Mouse (Mus musculus): ENCODE measurements around the gene Alpi. TPM values are rescaled to one million over a fixed set of nuclear protein-coding genes. Genes with fewer than 3 reads are reported as not detected.

Gene Alpi
- polyA plus RNA-seq, 1 experiment: 0.19 TPM

- H3K27ac ChIP-seq (ENCODE audit: control insufficient read depth, insufficient read depth, low read depth, low read length): no peak overlapping the region
- no peaks in the 10 kb centered on the region for H3K36me3 ChIP-seq (ENCODE audit: control insufficient read depth, insufficient read depth, low read length)
- H3K4me1 ChIP-seq (ENCODE audit: control insufficient read depth, insufficient read depth, low read length): peaks cover 6% of the 10 kb centered on the region
- no peaks in the 10 kb centered on the region for H3K27me3 ChIP-seq (ENCODE audit: control insufficient read depth, insufficient read depth, low read length)
- TF ChIP-seq POLR2A (IDR thresholded peaks at IDR 0.05; ENCODE audit: control insufficient read depth, low read depth, low read length): 0 out of 2 replicates have a peak, but pooled peaks have one; percentile 40
- TF ChIP-seq CTCF (IDR thresholded peaks at IDR 0.05; ENCODE audit: control insufficient read depth, insufficient read depth, insufficient replicate concordance, low read depth, low read length): peak; percentile 90
- peak overlapping the region; percentile 64 for H3K4me3 ChIP-seq (ENCODE audit: control insufficient read depth, low read depth, low read length)
Measured at GRCm38 (mm10) chr1:87098358-87098975, 2.9 kb downstream of the Alpi start.

- H3K36me3 ChIP-seq (ENCODE audit: control insufficient read depth, insufficient read depth, low read length): no peaks in the 10 kb centered on the region
- H3K4me3 ChIP-seq (ENCODE audit: control insufficient read depth, low read depth, low read length): no peak overlapping the region
- TF ChIP-seq CTCF (IDR thresholded peaks at IDR 0.05; ENCODE audit: control insufficient read depth, insufficient read depth, insufficient replicate concordance, low read depth, low read length) (no peak), POLR2A (IDR thresholded peaks at IDR 0.05; ENCODE audit: control insufficient read depth, low read depth, low read length) (no peak)
- H3K27ac ChIP-seq (ENCODE audit: control insufficient read depth, insufficient read depth, low read depth, low read length): no peak overlapping the region
- H3K4me1 ChIP-seq (ENCODE audit: control insufficient read depth, insufficient read depth, low read length): peaks cover 6% of the 10 kb centered on the region
- H3K27me3 ChIP-seq (ENCODE audit: control insufficient read depth, insufficient read depth, low read length): no peaks in the 10 kb centered on the region
Measured at GRCm38 (mm10) chr1:87095642-87096041, 5.8 kb downstream of the Alpi start.

- Histone ChIP-seq H3K36me3 (ENCODE audit: control insufficient read depth, insufficient read depth, low read length) (no peaks in the 10 kb centered on the region), H3K27me3 (ENCODE audit: control insufficient read depth, insufficient read depth, low read length) (no peaks in the 10 kb centered on the region), H3K27ac (ENCODE audit: control insufficient read depth, insufficient read depth, low read depth, low read length) (no peak within 1 kb of the TSS), H3K4me3 (ENCODE audit: control insufficient read depth, low read depth, low read length) (no peak within 1 kb of the TSS), H3K4me1 (ENCODE audit: control insufficient read depth, insufficient read depth, low read length) (peaks cover 14% of the 10 kb centered on the region)
- no peak for TF ChIP-seq POLR2A (IDR thresholded peaks at IDR 0.05; ENCODE audit: control insufficient read depth, low read depth, low read length)
- TF ChIP-seq CTCF (IDR thresholded peaks at IDR 0.05; ENCODE audit: control insufficient read depth, insufficient read depth, insufficient replicate concordance, low read depth, low read length): no peak
Measured at GRCm38 (mm10) chr1:87089828-87090227, 11.6 kb downstream of the Alpi start, which contains the start of gene Alppl2. Gene Alppl2 (minus strand): TSS chr1:87089928.

- H3K36me3 ChIP-seq (ENCODE audit: control insufficient read depth, insufficient read depth, low read length): no peaks in the 10 kb centered on the region
- TF ChIP-seq POLR2A (IDR thresholded peaks at IDR 0.05; ENCODE audit: control insufficient read depth, low read depth, low read length) (no peak), CTCF (IDR thresholded peaks at IDR 0.05; ENCODE audit: control insufficient read depth, insufficient read depth, insufficient replicate concordance, low read depth, low read length) (no peak)
- peaks cover 14% of the 10 kb centered on the region for H3K4me1 ChIP-seq (ENCODE audit: control insufficient read depth, insufficient read depth, low read length)
- no peak overlapping the region for H3K4me3 ChIP-seq (ENCODE audit: control insufficient read depth, low read depth, low read length)
- H3K27ac ChIP-seq (ENCODE audit: control insufficient read depth, insufficient read depth, low read depth, low read length): no peak overlapping the region
- no peaks in the 10 kb centered on the region for H3K27me3 ChIP-seq (ENCODE audit: control insufficient read depth, insufficient read depth, low read length)
Measured at GRCm38 (mm10) chr1:87089251-87089650, 12.2 kb downstream of the Alpi start.

- H3K27me3 ChIP-seq (ENCODE audit: control insufficient read depth, insufficient read depth, low read length): no peaks in the 10 kb centered on the region
- no peaks in the 10 kb centered on the region for H3K36me3 ChIP-seq (ENCODE audit: control insufficient read depth, insufficient read depth, low read length)
- no peak overlapping the region for H3K27ac ChIP-seq (ENCODE audit: control insufficient read depth, insufficient read depth, low read depth, low read length)
- TF ChIP-seq CTCF (IDR thresholded peaks at IDR 0.05; ENCODE audit: control insufficient read depth, insufficient read depth, insufficient replicate concordance, low read depth, low read length): peak; percentile 34; the same call in 1 of the 2 replicates
- TF ChIP-seq POLR2A (IDR thresholded peaks at IDR 0.05; ENCODE audit: control insufficient read depth, low read depth, low read length): no peak
- peaks cover 14% of the 10 kb centered on the region for H3K4me1 ChIP-seq (ENCODE audit: control insufficient read depth, insufficient read depth, low read length)
- H3K4me3 ChIP-seq (ENCODE audit: control insufficient read depth, low read depth, low read length): peak overlapping the region; percentile 73
Measured at GRCm38 (mm10) chr1:87086964-87087363, 14.4 kb downstream of the Alpi start.

GRCm38 (mm10) chr1:87086196-87086595 lies 15.2 kb downstream of the Alpi start:
- H3K4me3 ChIP-seq (ENCODE audit: control insufficient read depth, low read depth, low read length): no peak overlapping the region
- no peak overlapping the region for H3K27ac ChIP-seq (ENCODE audit: control insufficient read depth, insufficient read depth, low read depth, low read length)
- no peaks in the 10 kb centered on the region for H3K36me3 ChIP-seq (ENCODE audit: control insufficient read depth, insufficient read depth, low read length)
- TF ChIP-seq POLR2A (IDR thresholded peaks at IDR 0.05; ENCODE audit: control insufficient read depth, low read depth, low read length) (no peak), CTCF (IDR thresholded peaks at IDR 0.05; ENCODE audit: control insufficient read depth, insufficient read depth, insufficient replicate concordance, low read depth, low read length) (no peak)
- H3K4me1 ChIP-seq (ENCODE audit: control insufficient read depth, insufficient read depth, low read length): peaks cover 14% of the 10 kb centered on the region
- H3K27me3 ChIP-seq (ENCODE audit: control insufficient read depth, insufficient read depth, low read length): no peaks in the 10 kb centered on the region

- Histone ChIP-seq H3K4me1 (ENCODE audit: control insufficient read depth, insufficient read depth, low read length) (no peaks in the 10 kb centered on the region), H3K27ac (ENCODE audit: control insufficient read depth, insufficient read depth, low read depth, low read length) (no peak overlapping the region), H3K27me3 (ENCODE audit: control insufficient read depth, insufficient read depth, low read length) (no peaks in the 10 kb centered on the region), H3K4me3 (ENCODE audit: control insufficient read depth, low read depth, low read length) (no peak overlapping the region), H3K36me3 (ENCODE audit: control insufficient read depth, insufficient read depth, low read length) (no peaks in the 10 kb centered on the region)
- no peak for TF ChIP-seq CTCF (IDR thresholded peaks at IDR 0.05; ENCODE audit: control insufficient read depth, insufficient read depth, insufficient replicate concordance, low read depth, low read length)
- TF ChIP-seq POLR2A (IDR thresholded peaks at IDR 0.05; ENCODE audit: control insufficient read depth, low read depth, low read length): no peak
Measured at GRCm38 (mm10) chr1:87073776-87074175, 27.6 kb downstream of the Alpi start.

All from testis, adult 2 months (tissue).